Mouse (Mus musculus) frontal cortex, postnatal 25 days (tissue): ENCODE measurements around the gene Tmem29.
"Not testable (repeated sequence)": the region's sequence is repeated elsewhere in the genome, so short reads cannot be mapped to it uniquely, and the experiment has no call there.

Experiments
- DNase-seq, 2 experiments: peaks; one replicate each; pipeline ENCODE4 v3.0.0; 2022; ENCODE audit warnings: low spot score in 2 of 2

Tmem29 gene

GRCm38 (mm10) chrX:150458766-150459350, at the start of gene Tmem29:
Tmem29 (minus strand) TSS chrX:150459154.
- peak; percentile 54 to 85 for DNase-seq

- DNase-seq, result no peak
Observed at GRCm38 (mm10) chrX:150508696-150509095, 49.7 kb upstream of the Tmem29 start.

GRCm38 (mm10) chrX:150487811-150488210, 28.9 kb upstream of the Tmem29 start:
- DNase-seq, result not testable (repeated sequence)

GRCm38 (mm10) chrX:150486314-150487030, 27.5 kb upstream of the Tmem29 start:
- DNase-seq, result not testable (repeated sequence)

GRCm38 (mm10) chrX:150477854-150478780, 19.2 kb upstream of the Tmem29 start:
- peak; percentile 57 to 91 for DNase-seq

- no peak for DNase-seq
Observed at GRCm38 (mm10) chrX:150471416-150471815, 12.5 kb upstream of the Tmem29 start.

GRCm38 (mm10) chrX:150468266-150468665, 9.3 kb upstream of the Tmem29 start:
- no peak for DNase-seq

GRCm38 (mm10) chrX:150466817-150467216, 7.9 kb upstream of the Tmem29 start:
- DNase-seq, result not testable (repeated sequence)

GRCm38 (mm10) chrX:150460143-150460542, 1.2 kb upstream of the Tmem29 start:
- no peak for DNase-seq

- DNase-seq, result no peak
Observed at GRCm38 (mm10) chrX:150459411-150459927, 515 bp upstream of the Tmem29 start.

GRCm38 (mm10) chrX:150458136-150458535, 818 bp downstream of the Tmem29 start:
- no peak for DNase-seq

GRCm38 (mm10) chrX:150440505-150441338, 18.2 kb downstream of the Tmem29 start:
- peak; percentile 58 to 64 for DNase-seq

GRCm38 (mm10) chrX:150436373-150436772, 22.6 kb downstream of the Tmem29 start:
- DNase-seq, result no peak

- no peak for DNase-seq
Observed at GRCm38 (mm10) chrX:150435367-150435766, 23.6 kb downstream of the Tmem29 start.

- no peak for DNase-seq
Observed at GRCm38 (mm10) chrX:150413505-150413904, 45.4 kb downstream of the Tmem29 start.
